Mouse (Mus musculus) frontal cortex, postnatal 14 days (tissue): ENCODE data around the gene Opa3.
A peak's percentile ranks its signal among the peaks of the same experiment; 100 is the strongest.

Experiments
- DNase-seq, 2 experiments: peaks; one replicate each; pipeline ENCODE4 v3.0.0; 2022; ENCODE audit warnings: low spot score in 2 of 2

Gene Opa3

DNA sequence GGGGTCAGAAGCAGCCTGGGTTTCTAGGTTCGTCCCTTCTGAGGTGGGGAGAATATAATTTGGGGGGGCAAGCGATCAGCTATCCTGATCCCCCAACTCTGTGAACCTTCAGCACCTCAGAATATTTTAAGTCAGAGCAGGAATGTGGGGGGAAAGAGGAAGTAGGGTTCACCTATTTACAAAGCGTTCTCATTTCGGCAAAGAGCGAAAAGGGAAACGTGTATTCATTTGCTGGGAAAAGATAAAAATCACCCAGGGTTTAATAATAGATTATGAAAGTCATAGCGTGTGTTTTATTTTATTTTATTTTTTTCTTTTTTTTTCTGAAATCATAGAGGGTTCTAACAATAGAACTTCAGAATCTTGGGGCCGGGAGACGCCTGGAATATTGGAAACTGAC is 13.2 kb upstream of the Opa3 start:
- no peak for DNase-seq

DNA sequence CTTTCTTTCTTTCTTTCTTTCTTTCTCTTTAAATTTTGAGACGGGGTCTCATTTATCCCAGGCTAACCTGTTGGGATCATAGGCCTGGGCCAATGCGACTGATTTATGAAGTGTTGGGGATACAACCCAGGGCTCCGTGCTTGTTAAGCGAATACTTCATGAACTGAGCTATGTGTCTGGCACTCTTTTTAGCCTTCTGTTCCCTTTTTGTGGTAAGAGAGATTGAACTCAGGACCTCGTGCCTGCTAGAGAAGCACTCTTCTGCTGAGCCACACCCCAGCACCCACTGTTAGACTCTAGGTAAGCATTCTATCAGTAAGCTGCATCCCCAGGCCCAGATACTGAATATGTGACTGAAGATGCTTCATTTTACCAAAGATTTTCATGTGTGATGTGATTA is 10.6 kb upstream of the Opa3 start:
- no peak for DNase-seq

DNA sequence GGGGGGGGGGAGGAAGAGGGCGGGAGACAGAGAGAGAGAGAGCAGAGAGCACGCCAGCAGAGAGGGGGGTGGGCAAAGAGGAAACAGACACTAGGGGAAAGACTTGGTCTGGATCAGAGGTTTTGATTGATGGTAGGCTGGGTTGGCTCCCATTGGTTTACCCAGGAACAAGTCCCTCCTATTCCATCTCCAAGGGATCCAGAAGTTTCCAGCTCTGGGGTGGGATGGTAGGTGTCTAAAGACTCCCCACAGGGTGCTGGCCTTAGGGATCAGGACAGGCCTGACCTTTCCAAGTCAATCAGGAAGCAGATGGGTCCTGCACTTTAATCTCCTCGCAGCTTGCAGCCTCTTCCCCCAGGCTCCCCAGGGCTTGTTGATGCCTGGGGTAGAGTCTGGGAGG is 10.2 kb upstream of the Opa3 start:
- DNase-seq: no peak

DNA sequence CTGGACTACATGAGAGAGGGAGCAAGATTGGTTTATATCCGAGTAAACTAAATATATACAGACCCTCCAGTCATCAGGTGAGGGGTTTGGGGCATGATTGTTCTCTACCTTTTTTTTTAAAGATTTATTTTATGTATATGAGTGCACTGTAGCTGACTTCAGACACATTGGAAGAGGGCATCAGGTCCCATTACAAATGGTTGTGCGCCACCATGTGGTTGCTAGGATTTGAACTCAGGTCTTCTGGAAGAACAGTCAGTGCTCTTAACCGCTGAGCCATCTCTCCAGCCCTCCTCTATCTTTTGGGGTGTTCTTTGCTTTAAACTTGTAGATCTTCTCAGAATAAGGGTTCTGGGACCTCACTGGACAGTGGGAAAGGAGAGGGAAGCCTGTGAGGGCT is 8.1 kb upstream of the Opa3 start:
- DNase-seq: no peak

DNA sequence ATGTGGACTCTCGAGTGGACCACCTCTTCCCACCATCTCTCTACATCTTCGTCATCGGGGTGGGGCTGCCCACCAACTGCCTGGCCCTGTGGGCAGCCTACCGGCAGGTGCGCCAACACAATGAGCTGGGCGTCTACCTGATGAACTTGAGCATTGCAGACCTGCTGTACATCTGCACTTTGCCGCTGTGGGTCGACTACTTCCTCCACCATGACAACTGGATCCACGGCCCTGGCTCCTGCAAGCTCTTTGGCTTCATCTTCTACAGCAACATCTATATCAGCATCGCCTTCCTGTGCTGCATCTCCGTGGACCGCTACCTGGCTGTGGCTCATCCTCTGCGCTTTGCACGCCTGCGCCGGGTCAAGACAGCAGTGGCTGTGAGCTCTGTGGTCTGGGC is 5.9 kb upstream of the Opa3 start:
- DNase-seq: no peak

DNA sequence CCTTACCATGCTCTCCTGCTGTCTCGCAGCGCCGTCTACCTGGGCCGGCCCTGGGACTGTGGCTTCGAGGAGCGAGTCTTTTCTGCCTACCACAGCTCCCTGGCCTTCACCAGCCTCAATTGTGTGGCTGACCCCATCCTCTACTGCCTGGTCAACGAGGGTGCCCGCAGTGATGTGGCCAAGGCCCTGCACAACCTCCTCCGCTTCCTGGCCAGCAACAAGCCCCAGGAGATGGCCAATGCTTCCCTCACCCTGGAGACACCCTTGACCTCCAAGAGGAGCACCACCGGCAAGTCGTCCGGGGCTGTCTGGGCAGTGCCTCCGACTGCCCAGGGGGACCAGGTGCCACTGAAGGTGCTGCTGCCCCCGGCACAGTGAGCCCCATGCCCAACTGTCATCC is 5.3 kb upstream of the Opa3 start:
- DNase-seq: no peak

DNA sequence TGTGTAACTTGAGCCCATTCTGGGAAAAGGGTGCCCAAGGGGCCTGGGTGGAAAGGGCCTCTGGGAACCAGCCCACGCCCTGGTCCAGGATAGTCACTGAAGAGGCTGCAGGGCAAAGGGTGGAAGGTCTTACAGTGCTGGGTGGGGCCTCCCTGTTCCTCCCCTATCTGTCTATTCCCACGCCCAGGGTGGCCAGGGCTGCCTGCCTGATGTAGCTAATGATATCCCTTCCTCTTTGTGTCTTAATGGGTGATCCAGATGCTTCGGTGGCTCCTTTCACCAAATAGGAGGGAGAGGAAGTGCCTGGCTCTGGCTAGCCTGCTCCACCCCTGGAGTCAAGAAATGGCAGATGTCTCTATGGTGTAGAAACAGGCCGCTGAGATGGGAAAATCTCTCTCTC is 3.2 kb upstream of the Opa3 start:
- no peak for DNase-seq

DNA sequence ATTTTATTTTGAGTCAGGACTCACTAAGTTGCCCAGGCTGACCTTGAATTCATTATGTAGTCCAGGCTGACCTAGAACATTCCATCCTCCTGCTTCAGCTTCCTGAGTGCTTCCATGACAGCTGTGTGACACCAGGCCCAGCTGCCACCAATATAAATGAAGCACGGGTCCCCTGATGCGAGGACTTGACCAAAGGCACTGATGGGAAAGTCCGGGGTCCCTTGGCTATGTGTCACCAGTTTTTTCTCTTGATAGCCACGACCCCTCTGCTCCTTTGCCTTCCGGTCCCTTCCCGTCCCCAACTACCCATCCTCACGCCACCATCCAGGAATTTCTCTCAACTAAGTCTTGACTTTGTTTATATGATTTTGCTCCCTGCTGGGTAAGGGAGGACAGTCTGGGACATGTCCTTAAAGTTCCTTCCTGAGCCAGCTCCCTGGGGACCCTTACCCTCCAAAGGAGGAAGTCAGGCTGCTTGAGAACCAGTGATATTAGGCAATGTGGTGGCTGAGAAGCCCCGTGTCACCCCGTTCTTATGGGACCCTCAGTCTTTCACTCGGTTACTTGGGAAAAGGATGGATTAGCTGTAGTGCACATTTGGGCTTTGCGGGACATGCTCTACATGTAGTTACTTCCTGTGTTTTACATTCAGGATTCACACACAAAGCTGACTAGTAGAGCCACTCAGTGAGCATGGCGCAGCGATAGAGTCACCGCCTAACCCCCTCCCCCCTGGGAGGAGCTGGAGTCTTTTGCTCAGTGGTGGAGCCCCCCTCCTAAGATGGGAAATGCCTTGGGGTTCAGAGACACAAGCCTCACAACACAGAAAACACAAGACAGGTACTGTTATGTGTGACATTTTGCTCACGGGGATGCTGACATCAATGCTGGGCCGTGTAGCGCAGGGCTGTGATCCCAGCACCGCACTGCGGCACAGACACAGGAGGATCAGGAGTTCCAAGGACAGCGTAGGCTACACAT is 1.0 kb upstream of the Opa3 start:
- DNase-seq: peak in 1 of 2 experiments; percentile 52

DNA sequence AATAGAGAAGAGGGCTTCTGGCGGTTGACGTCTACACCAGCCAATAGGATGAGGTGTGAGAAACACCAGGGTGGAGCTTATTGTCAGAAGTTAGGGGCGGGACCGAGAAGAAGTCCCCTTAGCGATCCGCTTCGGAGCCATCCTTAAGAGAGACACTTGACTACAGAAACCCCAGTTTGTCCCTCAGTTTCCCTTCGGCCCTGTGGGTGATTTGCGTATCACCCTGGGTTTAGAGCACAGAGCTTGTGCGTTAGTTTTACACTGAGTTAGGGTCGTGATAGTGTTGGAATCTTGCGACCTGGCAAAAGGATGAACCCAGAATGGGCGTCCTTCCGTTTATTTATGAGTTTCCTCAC is 637 bp downstream of the Opa3 start:
- no peak for DNase-seq

DNA sequence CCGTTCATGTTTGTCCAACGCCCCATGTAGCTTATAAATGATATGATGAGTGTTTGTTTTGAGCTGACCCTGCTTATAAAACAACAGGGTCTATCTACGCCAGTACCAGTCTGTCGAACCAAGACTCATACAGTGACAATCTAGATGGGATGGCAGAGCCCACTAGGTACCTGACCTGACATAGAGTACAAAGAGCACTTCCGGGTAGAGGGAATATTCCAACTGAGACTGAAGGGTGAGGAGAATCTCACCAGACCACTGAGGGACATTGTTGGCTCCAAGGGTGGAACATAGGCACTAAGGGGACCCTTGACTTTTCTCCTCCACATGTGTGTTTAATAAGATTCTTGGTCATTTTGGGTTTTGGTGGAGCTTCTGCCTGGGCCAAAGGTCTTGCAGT is 1.3 kb downstream of the Opa3 start:
- no peak for DNase-seq

DNA sequence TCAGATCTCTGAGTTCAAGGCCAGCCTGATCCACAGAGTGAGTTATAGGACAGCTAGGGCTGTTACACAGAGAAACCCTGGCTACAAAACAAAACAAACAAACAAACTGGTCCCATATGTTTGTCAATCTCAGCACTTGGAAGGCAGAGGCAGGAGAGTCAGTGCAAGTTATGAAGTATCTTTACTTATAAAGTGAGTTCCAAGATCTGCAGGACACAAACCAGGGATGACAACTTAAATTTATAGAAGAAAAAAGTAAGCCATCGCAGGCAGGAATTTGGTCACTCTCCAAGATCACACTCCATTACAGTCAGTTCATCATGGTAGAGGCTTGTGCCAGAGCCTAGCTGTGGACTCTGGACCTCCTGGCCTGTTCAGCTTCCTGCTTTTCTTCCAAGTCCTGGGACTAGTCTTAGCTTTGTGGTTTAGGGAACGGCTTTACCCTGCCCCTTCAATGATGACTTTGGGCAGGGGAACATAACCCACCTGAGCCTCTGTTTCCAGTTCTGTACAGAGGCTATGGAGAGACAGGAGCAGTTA is 2.0 kb downstream of the Opa3 start:
- DNase-seq: no peak

DNA sequence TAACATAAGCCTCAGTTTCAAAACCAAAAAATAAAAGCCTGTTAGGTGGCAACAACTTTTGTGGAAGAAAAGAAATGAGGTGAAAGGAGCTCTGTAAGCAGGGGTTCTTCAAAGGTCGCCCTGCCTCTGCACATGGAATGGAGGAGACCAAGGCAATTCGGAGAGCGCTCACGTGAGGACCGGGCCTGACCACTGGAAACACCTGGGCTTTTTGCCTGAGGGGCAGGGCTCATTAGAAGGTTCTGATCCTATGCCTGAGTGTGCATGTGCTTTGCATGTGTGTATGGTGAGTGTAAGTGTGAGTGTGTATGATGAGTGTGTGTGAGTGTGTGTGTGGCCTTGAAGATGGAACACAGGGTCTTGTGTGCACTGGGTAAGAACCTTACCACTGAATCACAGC is 2.8 kb downstream of the Opa3 start:
- DNase-seq: no peak

DNA sequence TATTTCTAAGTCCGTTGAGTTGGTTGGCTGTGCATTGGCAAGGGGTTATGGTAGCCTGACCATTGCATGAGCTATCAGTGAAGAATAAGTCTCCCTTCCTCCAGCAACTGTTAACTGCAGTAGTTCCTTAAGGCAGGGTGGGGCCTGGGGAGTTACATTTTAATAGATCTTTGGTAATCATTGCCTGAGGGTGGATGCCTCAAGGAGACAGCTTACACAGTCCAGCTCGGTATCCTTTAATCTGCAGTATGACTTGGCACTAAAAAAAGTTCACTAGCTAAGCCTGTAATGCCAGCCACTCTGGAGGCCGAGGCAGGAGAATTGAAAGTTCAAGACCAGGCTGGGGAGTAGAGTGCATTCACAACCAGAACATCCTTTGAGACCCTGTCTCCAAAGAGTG is 3.7 kb downstream of the Opa3 start:
- DNase-seq: no peak

DNA sequence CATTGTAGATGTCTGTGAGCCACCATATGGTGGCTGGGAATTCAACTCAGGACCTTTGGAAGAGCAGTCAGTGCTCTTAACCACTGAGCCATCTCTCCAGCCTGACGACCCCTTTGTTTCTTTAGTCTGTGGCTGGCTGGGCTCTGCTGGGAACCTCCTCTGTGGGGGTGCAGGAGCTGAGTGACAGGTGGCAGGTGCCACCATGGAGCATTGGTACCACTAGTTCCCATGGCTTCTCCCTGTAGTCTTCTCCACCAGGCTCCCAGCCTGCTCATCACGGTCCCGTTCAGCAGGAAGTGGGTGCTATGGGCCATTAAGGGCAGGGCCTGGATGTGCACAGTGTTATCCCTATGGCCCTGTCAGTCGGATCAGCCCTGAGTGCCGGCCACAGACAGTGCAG is 6.5 kb downstream of the Opa3 start:
- no peak for DNase-seq

DNA sequence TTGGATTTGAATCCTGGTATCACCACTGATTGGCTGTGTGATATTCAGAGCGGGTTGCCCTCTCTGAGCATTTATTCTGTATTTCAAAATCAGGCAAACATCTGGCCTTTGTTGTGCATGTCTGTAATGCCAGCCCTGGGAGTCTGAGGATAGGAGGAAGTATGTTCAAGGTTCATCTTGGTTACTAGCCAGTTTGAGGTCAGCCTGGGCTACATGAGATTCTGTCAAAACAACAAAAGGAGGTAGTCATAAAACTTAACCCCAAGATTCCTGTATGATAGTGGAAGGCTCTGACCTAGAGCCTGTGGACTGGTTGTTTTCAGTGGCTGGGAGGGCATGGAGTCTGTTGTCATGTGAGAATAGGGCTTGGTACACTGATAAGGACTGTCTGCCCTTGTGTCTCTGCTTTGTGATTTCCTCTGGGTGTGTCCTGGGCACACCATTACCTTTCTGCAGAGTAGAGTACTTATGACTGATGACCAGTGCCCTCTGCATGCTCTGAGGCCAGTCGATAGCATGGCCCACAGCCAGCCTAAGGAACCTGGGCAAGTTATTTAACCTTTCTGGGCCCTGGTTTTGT is 7.0 kb downstream of the Opa3 start:
- DNase-seq: no peak

DNA sequence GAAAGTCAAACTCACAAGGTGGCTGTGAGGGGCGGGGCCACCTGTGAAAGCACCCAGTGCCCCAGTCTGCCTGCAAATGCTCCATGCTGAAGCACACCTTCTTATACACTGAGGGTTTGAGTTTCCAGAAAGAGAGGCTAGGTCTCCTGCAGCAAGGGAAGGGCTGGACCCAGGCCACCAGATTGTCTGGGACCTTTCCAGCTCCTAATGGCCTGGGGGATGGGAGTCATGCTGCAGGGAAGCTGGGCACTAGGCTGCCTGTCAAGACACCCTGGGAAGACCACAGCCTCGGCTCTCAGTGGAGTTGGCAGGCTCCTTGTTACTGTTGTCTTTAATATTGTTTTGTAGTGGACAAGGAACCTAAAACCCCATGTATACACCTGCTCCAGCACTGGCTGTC is 8.3 kb downstream of the Opa3 start:
- no peak for DNase-seq

DNA sequence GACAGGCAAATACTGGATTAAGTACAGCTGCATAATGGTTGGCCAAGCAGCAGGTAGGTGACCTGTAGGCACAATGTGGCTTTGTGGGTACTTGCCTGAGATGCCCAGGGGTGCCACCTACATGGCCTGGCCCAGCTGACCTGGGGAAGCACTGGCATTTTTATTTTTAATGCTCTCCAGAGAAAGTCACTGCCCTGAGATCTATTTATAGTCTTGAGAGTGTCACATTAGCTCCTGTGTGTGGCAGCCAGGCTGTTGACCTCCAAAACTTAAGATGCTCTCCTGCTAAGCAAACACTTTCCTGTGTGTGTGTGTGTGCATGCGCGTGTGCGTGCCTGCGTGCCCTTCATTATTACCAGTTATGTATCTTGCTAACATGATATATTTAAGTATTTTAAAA is 10.2 kb downstream of the Opa3 start:
- DNase-seq: no peak

DNA sequence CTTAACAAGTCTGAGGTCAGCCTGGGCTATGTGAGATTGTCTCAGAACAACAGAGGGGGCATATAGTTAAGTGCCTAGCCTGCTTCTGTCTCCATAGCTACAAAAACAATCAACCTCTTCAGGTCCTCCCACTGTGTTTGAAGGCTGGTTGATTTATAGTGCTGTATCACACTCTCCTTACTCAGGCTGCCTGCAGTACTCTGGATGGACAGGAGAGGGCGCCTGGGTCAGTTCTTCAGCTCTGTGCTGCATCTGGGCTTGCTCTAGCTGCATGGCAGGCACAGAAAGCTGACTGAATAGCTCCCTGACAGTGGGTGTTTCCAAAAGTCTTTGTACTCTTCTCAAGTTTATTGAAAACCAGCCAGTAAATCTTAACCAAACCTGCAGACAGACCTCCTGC is 11.3 kb downstream of the Opa3 start:
- DNase-seq: peak; percentile 82 to 94

DNA sequence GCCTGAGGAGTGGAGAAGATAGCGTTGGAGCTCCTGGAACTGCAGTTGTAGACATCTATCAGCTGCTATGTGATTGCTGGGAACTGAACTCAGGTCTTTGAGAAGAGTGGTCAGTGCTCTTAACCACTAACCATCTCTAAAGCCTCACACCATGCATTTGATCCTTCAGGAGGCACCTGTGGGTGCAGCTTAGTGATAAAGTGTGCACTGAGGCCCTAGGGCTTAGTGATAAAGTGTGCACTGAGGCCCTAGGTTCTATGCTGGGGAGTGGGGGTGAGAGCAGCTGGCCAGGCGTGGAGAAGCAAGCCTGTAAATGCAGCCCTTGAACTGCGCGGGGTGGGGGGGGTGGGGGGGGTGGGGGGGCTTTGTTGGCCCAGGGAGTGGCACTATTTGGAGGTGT is 11.9 kb downstream of the Opa3 start:
- no peak for DNase-seq

DNA sequence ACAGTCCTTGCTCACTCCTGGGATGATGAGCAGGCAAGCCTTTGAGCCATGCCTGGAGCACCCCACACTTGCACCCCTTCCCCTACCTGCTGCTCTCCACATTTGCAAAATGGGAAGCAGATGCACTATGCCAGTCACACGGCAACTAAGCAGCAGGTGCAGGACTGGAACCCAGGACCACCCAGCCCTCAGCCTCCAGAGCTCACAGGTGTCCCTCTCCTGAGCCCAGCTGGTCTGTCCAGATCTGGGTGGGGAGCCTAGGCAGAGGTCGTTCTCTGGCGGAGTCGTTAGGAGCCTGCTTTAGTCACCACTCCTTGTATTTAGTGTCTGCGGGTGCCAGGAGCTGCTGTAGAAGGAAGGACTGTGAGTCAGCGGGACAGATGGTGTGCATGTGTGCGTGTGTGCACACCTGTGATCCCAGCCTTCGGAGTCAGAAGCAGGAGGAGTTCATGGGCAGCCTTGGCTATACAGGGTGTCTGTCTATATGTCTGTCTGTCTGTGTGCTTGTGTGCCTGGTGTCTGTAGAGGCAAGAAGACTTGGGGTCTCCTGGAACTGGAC is 12.8 kb downstream of the Opa3 start:
- DNase-seq: no peak

DNA sequence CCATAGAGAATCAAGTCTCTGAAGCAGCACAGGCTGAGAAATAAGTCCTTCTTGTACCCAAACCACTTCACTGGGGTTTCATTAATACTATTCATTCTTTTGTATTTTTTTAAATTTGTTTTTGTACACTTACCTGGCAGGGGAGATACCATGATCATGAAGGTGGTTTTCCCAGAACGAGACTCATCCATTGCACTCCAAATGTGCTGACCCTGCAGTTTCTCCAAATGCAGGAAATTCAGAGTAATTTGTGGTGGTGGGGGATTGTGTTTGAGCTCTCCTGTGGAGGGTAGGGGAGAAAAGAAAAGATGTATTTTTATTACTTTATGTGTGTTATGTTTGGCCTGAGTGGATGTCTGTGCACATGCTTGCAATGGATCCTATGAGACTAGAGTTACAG is 13.9 kb downstream of the Opa3 start:
- DNase-seq: no peak

DNA sequence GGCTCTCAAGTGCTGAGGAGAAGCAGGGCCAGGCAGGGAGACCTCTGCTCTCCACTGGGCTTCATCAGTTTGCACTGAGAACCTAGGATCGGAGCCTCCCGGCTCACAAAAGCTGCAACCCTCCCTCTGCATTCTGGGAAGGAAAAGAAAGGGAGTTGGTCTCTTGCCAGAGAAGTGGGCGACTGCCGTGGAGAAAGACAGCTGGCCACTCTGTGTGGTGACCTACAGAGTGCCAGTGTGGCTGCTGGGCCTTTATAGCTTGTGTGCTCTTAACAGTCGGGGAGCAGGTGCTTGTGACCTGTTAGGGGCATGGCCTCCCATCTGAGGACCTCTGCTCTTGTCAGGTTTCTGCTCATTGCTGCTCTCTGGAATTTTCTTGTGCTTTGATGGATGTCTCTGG is 15.7 kb downstream of the Opa3 start:
- no peak for DNase-seq

DNA sequence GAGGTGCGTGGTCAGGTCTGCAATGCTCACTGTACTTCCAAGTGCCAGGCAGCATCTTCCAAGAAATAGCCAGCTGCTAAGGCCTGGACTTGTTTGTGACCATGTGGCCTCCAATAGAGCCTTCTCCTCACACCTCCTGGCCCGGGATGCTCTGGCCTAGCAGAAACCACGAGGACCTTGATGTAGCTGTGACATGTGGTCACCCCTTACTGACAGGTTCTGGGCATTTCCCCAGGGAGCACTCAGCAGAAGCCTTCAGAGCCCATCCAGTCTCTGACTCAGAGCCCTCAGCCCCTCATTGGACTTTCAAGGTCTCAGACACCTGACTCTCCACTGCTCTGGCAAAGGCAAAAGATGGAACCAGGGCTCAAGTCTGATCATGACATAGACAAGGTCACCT is 16.9 kb downstream of the Opa3 start:
- DNase-seq: no peak
